Mouse (Mus musculus) urinary bladder, postnatal 36 days (tissue): ENCODE data around the gene Dclk1.

Experiments used
- DNase-seq, 2 experiments: peaks; one replicate each; pipeline ENCODE4 v3.0.0; 2022; ENCODE audit warnings: low spot score in 2 of 2, mixed read lengths in 1 of 2

The Dclk1 gene

DNA sequence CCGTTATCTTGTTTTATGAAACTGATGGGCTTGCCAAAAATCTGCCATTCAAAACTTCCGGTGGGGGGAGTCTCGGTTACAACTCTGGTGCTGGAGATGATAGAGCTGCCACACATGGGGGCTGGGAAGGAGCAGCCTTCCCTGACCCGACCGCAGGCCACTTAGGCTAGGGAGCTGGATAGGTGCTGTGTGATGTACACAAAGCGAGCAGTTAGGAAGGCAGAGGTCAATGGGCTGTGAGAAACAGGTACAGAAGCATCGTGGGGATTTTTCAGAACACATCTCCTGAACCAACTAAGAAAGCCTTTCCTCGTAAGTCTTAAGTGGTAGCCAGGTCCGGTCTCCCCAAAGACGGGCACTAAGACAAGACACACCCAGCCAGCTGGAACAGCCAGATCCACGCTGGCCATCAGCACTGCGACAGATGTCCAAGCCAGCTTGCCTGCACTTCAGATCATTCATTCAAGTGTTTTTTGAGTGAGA lies 297.7 kb downstream of the Dclk1 start:
- DNase-seq, result no peak

GRCm38 (mm10) chr3:55540406-55541140 lies 298.4 kb downstream of the Dclk1 start:
- no peak for DNase-seq

- DNase-seq, result no peak
These were observed 299.6 kb downstream of the Dclk1 start for GRCm38 (mm10) chr3:55541799-55542198.

DNA sequence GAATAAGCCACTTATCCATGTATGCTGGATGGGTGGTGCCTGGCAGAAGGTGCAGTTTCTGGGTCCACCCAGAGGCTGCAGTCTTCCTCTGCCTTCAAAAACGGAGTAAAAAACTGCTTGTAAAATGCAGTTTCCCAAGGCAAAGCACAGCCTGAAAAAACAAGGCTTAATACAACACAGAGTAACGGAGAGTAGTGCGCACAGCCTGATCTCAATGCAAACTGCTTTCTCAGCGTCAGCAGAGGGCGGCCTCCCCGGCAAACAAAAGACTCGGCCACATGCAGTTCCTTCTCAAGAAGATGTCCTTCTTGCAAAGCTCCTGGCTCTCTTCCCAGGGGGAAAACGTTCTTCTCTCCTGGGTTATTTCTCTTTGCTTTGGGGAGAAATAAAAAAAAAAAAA lies 300.1 kb downstream of the Dclk1 start:
- DNase-seq, result peak in 1 of 2 experiments; percentile 43

DNA sequence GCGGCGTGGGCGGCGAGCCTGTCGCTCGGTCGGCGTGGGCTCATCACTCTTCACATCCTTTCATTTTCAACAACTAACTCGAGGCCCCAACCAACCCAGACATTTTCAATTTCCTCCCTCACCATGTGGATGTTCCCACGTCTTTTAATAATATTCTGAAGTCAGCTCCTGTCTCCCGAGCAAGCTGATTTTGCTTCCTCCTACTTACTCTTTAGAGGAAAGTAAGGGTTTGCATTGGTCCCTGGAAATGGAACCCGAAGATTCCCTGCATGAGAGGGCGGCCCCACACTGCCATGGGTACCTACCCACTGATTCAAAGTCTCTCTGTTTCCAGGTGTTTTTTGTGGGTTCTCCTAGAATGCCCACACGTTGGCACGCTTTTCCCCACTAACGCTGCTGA lies 300.8 kb downstream of the Dclk1 start:
- DNase-seq, result no peak

GRCm38 (mm10) chr3:55543929-55544684 lies 301.9 kb downstream of the Dclk1 start:
- no peak for DNase-seq

DNA sequence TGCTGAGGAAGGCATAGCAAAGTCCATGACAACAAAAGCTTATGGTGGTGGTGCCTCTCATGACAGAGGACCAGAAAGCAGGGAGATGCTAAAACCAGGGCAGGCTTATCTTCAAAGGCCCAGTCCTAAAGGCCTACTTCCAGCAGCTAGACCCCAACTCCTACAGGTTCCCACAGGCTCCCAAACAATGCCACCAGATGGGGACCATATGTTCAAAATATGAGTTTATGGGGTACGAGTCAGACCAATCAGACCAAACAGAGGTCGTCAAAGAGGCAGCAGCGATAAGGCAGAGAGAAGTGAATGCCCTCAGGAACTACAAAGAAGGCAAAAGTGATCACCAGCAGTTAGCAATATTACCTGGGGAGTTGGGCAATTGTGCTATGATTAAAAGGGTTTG lies 303.1 kb downstream of the Dclk1 start:
- DNase-seq, result no peak

DNA sequence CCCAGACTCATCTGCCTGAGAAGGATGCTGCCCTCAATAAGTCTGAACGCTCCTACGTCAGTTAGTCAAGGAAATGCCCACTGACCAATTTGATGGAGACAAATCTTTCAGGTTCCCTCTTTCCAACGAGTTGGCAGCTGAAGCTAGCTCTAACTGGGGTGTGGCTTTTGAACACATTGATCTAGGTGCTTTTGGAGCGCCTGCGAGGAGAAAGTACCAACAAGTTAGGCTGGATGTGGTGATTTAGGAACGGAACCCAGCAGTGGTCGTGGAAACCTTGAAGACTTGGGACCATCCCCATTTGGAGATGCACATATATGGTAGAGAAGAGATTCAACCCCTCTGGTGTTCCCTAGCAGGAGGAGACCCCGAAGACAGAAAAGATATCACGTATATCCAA lies 303.8 kb downstream of the Dclk1 start:
- DNase-seq, result no peak

- no peak for DNase-seq
These were observed 304.9 kb downstream of the Dclk1 start for GRCm38 (mm10) chr3:55547106-55547505.

DNA sequence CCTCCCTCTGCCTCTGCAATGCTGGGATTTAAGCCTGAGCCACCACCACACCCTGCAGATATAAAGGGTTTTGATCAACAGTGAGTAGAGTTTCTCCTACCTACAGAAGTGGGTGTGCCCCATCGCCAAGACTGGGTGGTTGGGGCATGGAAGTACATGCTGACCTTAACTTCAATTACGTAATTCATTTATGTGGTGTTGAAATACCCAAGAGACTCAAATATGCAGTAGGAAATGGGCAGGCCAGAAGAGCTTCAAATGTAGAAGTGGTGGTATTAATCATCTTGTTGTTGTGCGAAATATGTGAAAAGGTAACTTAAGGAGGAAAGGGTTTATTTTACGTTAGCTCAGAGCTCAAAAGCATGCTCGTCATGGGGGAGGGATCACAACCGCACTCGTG lies 307.2 kb downstream of the Dclk1 start:
- DNase-seq, result no peak

- DNase-seq, result no peak
These were observed 308.8 kb downstream of the Dclk1 start for GRCm38 (mm10) chr3:55550962-55551361.

DNA sequence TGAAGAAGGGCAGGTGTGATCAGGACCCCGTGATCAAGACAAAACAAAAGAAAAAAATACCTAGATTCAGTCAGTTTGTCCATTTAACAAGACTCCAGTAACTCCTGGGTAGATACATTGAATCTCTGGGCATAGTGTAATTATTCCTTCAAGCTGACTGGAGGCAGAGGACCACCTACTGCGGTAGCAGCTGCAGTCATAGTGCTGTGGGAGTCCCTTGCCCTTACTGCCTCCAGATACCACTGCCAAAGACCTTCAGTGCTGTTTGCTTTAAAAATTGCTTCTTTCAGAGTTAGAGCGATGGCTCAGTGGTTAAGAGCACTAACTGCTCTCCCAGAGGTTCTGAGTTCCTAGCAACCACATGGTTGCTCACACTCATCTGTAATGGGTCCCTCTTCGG lies 309.7 kb downstream of the Dclk1 start:
- DNase-seq, result no peak

DNA sequence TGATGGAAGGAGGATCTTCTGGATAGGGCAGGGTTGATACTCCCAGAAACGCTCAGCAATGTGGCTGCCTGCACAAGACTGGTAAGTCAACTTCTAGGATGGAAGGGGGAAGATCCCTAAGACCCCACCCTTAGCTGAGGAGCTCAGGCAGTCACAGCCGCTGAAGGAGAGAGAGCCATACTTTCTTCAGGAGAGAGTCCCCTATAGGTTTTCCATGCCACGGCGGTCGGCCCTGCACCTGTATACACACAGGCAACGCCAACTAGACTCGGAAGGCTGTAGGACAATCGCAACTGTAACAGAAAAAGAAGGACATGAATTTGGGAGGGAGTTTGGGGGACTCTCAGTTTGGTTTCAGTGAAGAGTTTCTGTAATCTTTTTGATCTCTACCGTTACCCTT lies 310.9 kb downstream of the Dclk1 start:
- DNase-seq, result no peak

- DNase-seq, result no peak
These were observed 313.7 kb downstream of the Dclk1 start for GRCm38 (mm10) chr3:55555848-55556247.

DNA sequence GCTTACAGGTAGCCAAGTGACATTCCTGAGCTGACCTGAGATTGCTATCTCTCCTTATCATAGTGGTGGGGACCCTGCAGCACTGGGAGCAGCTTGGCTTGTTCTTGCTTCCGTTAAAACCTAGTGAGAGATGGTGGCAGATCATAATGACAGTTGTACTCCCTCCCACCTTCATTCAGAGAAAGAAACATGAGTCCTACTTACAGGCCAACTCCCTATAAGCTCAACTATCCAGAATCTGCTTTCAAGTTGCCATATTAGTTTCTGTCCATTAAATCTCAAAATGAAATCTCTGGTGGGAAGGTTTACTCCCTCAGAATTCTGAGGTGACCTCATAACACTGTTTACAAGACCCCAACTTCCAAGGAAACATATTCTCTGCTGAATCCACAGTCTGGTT lies 316.4 kb downstream of the Dclk1 start:
- no peak for DNase-seq

DNA sequence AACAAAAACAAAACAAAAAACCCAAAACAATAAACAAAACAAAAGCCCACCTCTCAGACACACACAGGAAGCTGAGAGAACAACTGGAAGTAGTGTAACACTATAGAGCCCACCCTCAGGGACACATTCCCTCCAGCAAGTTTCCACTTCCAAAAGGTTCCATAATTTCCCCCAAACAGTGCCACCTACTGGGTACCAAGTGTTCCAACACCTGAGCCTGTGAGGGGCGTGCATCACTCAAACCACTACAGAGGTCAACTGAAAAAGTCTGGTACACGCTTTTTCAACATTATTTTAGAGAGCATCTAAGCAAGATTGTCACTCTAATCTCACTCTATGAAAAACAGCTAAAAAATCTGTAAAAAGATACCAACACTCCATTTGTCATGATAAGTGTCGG lies 325.3 kb downstream of the Dclk1 start:
- DNase-seq, result no peak

- no peak for DNase-seq
These were observed 327.4 kb downstream of the Dclk1 start for GRCm38 (mm10) chr3:55569539-55569938.

DNA sequence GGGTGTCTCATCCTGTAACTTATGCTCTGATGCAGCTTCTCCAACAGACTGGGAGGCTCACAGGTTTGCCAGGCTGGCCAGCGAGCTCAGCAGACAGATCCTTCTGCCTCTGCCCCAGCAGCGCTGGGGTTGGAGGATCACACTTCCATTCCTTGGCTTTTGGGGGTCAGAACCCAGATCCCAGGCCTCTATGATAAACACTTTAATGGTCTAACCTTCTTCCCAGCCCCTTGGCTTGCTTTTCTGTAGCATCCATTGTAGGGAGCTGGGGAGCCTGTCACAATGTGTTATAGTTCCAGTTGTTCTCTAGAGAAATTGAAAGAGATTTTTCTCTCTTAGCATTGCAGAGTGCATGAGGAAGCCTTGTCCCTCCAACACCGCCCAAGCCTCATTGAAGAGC lies 328.9 kb downstream of the Dclk1 start:
- no peak for DNase-seq

GRCm38 (mm10) chr3:55571552-55572296 lies 329.6 kb downstream of the Dclk1 start:
- DNase-seq, result peak in 1 of 2 experiments; percentile 45

GRCm38 (mm10) chr3:55572297-55572681 lies 330.1 kb downstream of the Dclk1 start:
- DNase-seq, result no peak

DNA sequence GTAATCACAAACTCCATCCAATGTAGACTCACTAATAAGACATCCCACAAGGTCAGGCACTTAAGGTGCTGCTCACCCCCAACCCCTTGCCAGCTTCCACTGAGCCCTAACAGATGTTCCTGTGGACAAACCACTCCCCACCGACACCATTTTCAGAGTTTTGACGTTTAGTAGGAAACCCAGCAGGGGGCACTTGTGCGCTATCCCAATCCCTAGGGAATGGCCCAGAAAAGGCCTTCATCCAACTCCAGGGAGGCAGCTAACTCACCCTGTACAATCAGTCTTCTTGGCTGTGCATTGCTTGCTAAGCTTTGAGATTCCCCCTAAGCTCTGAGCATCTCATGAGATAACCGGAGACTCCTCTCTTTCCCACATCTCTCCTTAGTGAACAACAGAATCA lies 331.8 kb downstream of the Dclk1 start:
- no peak for DNase-seq

GRCm38 (mm10) chr3:55587434-55587971 lies 345.3 kb downstream of the Dclk1 start:
- no peak for DNase-seq
